Mouse (Mus musculus) erythroid progenitor cell, adult 5-6 weeks (primary cell): ENCODE measurements around the gene Fasn. TPM values are rescaled to one million over a fixed set of nuclear protein-coding genes. Genes with fewer than 3 reads are reported as not detected.
"Not testable (repeated sequence)": the region's sequence is repeated elsewhere in the genome, so short reads cannot be mapped to it uniquely, and the experiment has no call there.

ENCODE experiments used
- ATAC-seq: replicated peaks from 2 replicates; pipeline ENCODE4 v1.8.0; 2016; ENCODE audit warnings: moderate number of reproducible peaks, mild to moderate bottlenecking, moderate TSS enrichment, inconsistent platforms; ENCODE audit not compliant: poor library complexity, low FRiP score, severe bottlenecking
- total RNA-seq, 2 experiments: library from RNA; stranded (forward) in 1 of 2; stranded (reverse) in 1 of 2; fragments of 150-400 nt in 1 of 2; fragments of 186-747, 209-891 nt in 1 of 2; gene quantifications; 2 replicates each; pipeline versions ENCODE4 v1.2.3 to v1.2.4; 2015 to 2017; ENCODE audit warnings: low replicate concordance in 2 of 2

The Fasn gene
- 3.2 and 16.3 TPM in 2 replicates for total RNA-seq (2015; ENCODE audit: low replicate concordance)
- 0.83 and 2.8 TPM in 2 replicates for total RNA-seq (2017; ENCODE audit: low replicate concordance)

DNA sequence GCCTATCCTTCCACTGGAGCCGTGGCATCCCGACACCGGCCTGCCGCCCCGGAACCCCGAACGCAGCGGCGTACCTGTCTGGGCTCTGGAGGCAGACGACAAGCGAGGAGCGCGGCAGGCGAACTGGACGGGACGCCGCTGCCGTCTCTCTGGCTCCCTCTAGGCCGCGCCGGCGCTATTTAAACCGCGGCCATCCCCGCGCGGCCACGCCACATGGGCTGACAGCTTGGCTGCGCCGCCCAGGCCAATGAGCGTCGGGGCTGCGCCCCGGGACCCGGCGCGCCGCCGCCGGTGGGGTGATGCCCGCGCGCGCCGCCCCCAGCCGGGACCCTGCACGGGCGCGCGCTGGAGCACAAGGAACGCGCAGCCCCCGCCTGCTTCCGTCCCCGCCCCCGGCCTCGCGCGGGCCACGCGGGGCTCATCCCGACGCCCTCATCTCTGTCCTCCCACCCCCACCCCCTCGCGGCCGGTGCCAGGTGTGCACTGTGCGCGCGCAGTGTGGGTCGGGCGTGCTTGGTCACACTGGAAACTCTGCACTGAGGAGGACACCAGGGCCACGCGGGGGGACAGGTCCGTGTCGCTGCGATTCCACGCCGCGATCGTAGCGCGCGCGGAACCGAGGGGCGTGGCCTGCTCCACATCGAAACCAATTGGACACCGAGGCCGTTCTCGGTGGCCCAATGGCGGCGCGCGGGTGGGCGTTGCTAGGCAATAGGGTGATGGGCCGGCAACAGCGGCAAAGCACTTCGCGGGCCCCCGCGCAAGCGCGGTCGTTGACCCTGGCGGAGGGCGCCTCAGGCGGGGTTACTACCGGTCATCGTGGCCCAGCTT is at the start of gene Fasn:
Gene Fasn (minus strand): TSS at position 592 of the 831 bp plus-strand sequence.
- peak; percentile 71 for ATAC-seq

DNA sequence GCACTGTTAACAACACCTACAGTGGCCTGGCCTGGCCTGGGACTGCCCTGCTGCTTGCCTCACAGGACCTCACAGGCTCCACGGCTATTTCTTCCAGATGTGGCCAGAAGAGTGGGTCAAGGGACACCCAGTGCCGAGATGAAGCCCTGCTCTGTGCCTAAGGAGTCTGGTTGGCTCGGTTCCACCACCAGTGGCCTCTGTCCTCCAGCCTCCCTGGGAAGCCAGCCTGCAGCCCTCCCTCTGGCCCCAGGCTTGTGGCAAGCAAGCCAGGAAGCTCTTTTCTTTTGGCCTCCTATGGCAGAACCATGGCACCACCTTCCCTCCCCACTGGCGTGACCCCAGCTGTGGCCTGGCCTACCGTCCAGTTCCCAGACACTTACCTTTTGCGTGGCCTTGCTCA is 48.9 kb upstream of the Fasn start:
- ATAC-seq: no peak

DNA sequence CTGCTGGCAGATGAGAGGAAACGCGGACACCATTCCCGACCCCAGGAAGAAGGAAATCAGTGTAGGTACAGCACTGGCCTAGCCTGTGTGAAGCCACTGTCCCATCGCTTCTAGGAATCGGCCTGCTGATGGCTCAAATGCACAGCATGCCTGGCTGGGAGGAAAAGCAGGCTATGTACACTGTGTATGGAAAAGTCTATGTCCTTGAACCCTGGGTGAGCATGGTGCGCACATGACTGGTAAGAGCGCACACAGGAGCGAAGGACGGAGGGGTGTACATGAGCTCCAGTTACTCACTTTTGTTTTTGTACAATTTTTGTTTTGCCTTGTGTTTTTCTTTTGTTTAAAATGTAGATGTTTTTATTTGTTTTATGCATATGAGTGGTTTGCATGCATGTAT is 47.2 kb upstream of the Fasn start:
- ATAC-seq: no peak

DNA sequence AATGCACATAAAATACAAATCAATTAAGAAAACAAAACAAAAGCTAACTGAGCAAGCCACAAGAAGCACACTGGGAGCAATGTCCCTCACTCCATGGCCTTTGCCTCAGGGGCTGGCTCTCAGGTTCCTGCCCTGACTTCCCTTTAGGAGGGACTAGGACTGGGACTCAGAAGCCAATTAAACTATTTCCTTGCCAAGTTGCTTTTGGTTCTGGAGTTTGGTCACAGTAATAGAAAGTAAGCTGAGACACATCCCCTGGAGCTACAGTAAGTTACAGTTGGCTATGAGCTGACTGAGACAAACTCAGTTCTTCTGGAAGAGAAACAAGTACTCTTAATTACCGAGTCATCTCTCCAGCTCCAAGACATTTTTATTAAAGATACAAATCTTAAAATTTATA is 41.5 kb upstream of the Fasn start:
- ATAC-seq: no peak

DNA sequence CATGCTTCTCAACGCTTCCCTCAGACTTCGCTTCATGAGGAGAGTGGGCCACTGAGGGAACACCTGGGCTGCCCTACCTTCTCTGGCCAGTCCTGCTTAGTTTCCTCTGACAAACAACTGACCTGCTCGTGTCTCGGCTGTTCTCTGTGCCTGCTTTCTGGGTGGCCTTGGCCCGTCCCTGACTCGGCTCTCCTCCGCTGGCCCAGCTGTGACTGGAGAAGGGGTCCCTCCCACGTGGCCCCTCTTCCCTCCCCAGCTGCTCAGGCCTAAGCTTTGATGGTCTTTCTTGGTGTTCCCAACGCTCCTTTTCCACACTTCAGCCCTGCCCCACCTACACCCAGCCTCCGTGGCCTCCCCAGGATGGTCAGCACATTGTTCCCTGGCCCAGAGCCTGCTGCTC is 38.5 kb upstream of the Fasn start:
- no peak for ATAC-seq

GRCm38 (mm10) chr11:120855938-120856337 is 31.6 kb upstream of the Fasn start:
- peak; percentile 32 for ATAC-seq

DNA sequence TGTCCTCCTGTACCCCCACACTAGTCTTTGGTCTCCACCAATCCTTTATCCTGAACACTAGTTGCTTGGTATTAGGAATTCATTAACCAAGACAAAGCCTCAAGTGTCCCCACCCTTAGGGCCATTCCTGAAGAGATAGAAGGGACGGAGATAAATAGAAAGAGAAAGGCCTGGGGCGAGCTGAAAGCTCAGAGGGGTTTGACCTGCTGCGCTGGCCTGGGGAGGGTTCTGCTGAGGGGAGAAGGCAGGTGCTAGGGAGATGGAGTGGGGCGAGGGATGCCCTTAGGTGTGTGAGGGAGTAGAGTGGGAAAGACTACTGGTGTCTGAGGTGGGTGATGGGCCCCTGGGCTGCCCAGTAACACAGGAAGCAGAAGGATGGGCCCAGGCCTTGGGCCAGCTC is 29.4 kb upstream of the Fasn start:
- ATAC-seq: no peak

GRCm38 (mm10) chr11:120853158-120853557 is 28.8 kb upstream of the Fasn start:
- ATAC-seq: no peak

DNA sequence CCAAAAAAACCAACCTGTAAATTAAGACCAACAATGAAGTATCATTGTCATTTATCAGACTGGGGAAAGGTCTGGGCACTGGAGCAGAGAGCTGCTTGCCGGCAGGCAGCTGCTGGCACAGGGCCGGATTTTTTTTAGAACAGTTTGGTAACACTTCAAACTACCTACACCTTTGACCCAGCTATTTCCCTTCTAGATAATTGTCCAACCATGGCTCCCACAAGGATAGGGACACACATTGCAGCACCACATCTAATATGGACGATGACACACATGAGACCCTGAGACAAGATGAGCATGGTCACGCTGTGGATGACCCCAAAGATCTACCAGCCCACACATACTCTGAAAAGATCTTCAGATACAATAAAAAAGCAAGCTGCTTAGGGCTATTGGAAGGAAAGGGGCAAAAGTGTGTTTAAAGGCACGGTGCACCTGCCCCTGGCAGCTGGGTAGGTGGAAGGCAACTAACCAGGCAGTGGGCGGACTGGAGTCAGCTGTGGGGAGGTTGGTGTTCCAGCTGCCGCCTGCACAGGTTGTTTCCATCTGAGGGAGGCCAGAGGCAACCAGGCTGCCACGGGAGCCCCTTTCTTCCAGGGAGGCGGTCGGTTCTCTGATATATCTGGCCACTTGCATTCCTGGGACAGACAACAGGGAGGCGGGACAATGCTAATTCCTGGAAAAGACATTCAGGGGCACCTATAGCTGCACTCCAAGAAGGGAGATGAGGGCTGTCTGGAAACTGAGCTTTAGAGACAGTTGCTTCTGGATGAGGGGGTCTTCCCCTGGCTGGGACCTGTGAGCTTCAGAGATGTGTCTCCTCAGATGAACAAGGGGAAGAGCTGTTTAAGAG is 28.0 kb upstream of the Fasn start:
- ATAC-seq: no peak

- ATAC-seq: no peak
Measured at GRCm38 (mm10) chr11:120851582-120851981, 27.2 kb upstream of the Fasn start.

- no peak for ATAC-seq
Measured at GRCm38 (mm10) chr11:120851132-120851531, 26.8 kb upstream of the Fasn start.

GRCm38 (mm10) chr11:120850331-120851030 is 26.1 kb upstream of the Fasn start:
- ATAC-seq: peak; percentile 58; the same call in 1 of the 2 replicates

DNA sequence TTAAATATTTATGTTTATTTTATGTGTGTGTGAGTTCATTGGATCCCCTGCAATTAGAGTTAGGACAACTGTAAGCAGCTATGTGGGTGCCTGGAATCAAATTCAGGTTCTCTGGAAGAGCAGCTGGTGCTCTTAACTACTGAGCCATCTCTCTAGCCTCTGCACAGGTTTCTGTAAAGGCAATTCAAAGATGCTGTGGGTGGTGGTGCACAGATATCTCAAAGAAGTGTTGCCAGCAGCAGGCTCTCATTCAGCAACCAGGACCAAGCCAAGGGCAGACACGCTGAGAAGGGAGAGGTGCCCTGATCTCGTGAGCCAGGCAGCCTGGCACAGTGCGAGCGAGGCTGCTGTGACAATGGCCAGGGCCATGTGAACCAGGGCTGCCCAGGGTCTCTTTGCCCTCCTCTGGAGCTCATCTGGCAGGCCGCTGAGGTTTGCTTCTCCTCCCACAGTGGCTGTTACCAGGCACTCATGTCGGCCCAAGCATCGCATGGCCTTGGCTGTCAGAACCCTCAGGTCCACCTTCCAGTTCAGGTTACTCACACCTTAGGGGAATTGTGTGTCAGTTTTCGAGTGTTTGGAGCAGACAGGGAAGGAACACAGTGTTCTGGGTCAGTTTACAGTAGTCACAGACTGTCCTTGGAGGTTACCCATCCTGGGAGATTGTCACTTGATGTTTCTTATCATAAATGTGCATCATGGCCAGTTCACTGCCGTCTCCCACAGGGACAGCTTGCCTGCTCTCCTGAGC is 22.6 kb upstream of the Fasn start:
- no peak for ATAC-seq

- no peak for ATAC-seq
Measured at GRCm38 (mm10) chr11:120844329-120844728, 20.0 kb upstream of the Fasn start.

DNA sequence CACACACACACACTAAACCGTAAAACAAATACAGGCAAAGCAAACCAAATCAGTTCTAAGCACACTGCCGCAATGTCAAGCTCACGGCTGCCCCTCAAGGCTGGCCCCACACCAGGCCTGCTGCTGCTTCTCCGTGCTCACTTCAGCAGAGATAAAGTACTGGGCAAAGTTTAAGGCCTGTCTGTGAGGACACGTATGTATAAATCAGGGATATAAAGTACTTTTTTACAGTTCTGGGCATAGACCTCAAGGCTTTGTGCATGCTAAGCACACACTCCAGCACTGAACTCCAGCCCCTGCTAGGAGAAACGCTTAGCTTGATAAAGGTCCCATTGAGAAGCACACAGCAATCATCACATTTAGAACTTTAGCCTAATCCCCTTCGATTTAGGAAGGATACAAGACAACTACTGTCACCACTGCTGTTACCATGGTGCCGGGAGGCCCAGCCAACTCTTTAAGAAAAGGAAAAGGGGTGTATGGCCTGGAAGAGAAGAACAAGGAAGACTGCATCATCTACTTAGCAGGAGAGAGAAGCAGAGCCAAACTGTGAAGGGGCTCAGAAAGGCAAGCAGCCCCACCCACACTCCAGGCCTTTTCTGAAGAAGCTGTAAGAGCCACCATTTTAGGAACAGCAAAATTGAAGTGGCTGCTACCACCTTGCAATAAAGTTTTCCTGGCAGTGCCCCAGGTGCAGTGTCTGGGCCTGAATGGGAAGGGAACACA is 9.4 kb upstream of the Fasn start:
- ATAC-seq: no peak

DNA sequence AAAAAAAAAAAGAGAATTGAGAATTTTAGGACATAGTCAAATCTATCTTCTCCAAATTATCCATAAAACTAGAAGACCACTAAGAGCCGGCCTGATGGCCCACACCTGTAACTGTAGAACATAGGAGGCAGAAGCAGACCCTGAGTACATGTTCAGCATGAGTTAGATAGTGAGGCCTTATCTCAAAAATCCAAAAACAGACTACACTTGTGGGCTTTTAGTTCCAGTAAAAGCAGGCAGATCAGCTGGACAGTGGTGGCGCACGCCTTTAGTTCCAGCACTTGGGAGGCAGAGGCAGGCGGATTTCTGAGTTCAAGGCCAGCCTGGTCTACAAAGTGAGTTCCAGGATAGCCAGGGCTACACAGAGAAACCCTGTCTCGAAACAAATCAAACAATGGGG is 8.6 kb upstream of the Fasn start:
- not testable (repeated sequence) for ATAC-seq

DNA sequence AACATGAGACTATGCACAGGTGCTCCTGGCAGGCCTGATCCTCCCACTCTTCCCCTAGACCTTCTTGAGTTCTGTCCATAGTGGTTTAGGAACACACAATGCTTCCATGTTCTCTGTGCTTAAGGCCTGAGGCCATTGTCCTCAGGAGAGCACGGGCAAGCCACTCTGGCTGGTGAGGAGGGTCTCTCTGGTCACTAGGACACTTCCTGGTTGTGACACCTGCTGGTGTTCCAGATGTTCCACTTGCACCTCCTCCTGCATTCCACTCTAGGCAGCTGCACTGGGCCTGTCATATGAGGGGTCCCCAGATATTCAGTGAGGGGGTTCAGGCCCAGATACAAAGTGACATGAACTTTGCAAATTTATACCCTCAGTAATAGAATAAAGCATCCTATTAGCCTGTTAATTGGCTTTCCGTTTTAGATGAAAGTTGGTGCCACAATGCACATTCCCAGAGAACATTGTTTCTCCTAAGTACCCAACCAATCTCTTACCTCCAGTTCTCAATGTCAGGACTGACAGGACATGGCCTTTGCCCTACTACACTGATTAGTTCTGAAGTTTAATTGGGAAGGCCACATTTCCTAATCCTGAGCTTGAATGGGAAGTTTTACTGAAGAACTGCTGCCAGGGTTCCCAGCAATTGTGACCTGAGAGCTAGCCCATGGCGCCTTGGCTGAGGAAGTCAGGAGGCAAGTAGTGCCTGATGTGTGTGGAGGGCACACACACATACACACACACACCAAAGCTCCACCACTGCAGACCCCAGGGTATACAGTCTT is 7.5 kb upstream of the Fasn start:
- ATAC-seq: no peak

DNA sequence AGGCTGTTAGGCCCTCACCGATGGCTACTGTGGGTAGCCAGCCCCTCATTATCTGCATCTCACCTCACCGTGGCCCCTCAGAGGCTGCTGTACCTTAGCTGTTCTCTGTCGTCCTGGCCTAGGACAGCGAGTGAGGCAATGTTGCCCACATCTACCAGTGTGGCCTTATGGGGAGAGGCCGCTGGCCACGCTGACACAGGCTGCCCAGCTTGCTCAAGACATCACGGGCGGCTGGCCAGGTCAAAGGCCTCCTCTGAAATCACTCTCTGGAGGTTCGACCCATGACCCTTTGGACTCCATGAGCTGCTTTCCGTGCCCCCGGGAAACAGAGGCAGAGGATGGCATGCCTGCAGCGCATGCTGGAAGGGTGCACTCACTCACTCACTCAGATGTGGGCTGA is 6.3 kb upstream of the Fasn start:
- no peak for ATAC-seq
